Mouse (Mus musculus): ENCODE data around the gene Gpc3. TPM values are rescaled to one million over a fixed set of nuclear protein-coding genes. Genes with fewer than 3 reads are reported as not detected.
"Not testable (repeated sequence)": the region's sequence is repeated elsewhere in the genome, so short reads cannot be mapped to it uniquely, and the experiment has no call there.

Gene Gpc3
- total RNA-seq, 2 experiments from 2014 or later, result 15.4 to 24.6 TPM

- intact Hi-C loops (cut with DNase I), result no loop called here
- no peak for DNase-seq
Measured at GRCm38 (mm10) chrX:52439421-52439820, 174.3 kb downstream of the Gpc3 start.

DNA sequence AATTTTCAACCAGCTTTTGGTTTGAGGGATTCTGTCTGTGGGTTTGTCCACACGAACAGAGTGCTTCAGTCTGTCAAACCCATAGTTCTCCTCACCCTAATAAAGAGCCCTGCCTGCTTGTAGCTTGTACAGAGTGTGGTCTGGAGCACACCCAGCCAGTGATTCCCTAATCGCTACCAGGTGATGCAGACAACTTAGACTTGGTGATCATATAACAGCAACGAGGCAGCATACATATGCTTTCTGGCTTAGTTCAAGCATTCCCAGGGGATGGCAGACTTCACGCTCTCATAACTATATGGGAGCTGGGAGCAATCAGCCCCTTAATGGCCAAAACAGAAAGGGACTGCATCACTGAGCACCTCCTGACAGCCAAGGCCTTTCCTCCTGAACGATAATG lies 188.1 kb downstream of the Gpc3 start:
- DNase-seq, result no peak
- intact Hi-C loops (cut with DNase I), result no loop called here

DNA sequence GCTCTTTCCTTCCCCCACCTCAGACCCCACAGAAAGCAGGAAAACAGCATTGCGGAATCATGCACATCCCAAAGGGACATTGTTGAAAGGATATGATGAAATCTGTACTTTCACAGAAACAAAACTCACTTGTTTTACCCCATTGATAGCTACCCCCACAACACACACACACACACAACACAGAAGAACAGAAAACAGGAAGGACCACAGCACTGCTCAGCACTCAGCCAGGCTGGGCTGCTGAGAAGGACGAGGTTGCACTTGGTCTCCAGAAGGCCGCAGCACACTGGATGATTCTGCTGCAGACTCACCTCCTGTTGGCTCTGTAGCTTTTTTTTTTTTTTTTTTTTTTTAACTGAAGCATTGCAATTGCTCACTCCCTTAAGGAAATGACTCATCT lies 193.9 kb downstream of the Gpc3 start:
- no peak for DNase-seq
- intact Hi-C loops (cut with DNase I), result no loop called here

DNA sequence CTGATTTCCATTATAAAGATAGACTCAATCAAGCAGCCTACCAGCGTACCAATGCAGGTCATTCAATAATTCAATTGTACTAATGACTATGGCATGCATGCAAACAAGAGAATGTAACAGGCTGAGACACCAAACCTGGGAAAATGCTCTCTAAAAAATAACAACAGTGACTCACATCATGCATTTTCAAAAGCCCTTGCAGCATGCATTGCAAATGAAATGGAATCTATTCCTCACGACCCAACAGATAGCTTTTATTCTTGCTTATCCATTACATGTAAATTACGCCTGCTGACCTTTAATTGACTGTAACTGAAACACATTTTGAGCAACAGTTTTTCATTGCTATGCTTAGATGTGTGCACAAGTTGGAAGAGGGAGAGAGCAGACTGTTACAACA lies 200.8 kb downstream of the Gpc3 start:
- intact Hi-C loops (cut with DNase I), result no loop called here

DNA sequence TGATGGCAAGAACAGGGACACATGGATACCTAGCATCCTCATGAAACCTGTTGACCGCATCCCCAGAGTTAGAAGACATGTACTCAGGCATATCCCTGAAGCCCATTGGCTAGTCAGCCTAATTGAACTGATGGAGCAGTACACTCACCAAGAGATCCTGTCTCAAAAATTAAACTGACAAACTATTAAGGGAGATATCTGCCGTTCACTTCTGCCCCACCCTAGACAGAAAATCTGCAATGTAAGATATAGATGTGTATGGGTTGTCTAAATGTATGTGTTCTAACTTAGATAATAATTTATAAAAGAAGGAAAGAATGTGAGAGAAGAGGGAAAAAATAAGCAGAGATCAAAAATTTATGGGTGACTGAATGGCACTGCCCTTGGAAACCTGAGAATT lies 212.6 kb downstream of the Gpc3 start:
- intact Hi-C loops (cut with DNase I), result no loop called here

More for the DNA sequence above, 200.8 kb downstream of the Gpc3 start:
- no peak for DNase-seq

DNA sequence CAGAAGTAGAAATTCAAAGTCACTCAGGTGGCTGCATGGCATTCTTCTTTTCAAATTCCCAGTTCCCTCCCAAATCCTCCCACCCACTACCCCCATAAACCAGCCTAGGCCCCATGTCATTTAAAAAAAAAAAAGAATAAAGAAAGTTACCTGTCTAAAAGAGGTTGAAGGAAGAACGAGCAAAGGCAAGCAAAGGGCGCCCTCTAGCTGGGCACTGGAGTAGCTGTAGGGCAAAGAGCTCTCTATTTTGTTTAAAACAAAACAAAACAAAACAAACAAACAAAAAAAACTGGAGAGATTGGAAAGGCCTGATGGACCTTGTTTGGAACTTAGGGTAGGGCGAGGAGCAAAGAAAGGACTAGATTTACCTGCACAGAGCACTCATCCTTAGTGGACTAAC lies 238.6 kb downstream of the Gpc3 start:
- DNase-seq, result peak; percentile 6 to 9
- intact Hi-C loops (cut with DNase I), result loop anchor here (2.0 to 10.0 kb wide), 6 partner anchors 210 to 978 kb away; partner anchors contain the start of gene Gpc4

More for the DNA sequence above, 212.6 kb downstream of the Gpc3 start:
- DNase-seq, result no peak

GRCm38 (mm10) chrX:52374209-52374608 lies 239.5 kb downstream of the Gpc3 start:
- no peak for DNase-seq
- intact Hi-C loops (cut with DNase I), result loop anchor here (2.0 to 10.0 kb wide), 6 partner anchors 209 to 879 kb away; partner anchors contain the start of gene Gpc4

- DNase-seq, result no peak
- intact Hi-C loops (cut with DNase I), result loop anchor here (5.0 to 10.0 kb wide), 4 partner anchors 208 to 878 kb away; partner anchors contain the start of gene Gpc4
Measured at GRCm38 (mm10) chrX:52372436-52372835, 241.3 kb downstream of the Gpc3 start.

- peak in 1 of 2 experiments; percentile 2 for DNase-seq
- intact Hi-C loops (cut with DNase I), result loop anchor here (1.0 to 10.0 kb wide), 5 partner anchors 205 to 875 kb away; partner anchors contain the start of gene Gpc4
Measured at GRCm38 (mm10) chrX:52369938-52370758, 243.6 kb downstream of the Gpc3 start.

GRCm38 (mm10) chrX:52369304-52369937 lies 244.3 kb downstream of the Gpc3 start:
- no peak for DNase-seq
- intact Hi-C loops (cut with DNase I), result no loop called here

- no peak for DNase-seq
- intact Hi-C loops (cut with DNase I), result no loop called here
Measured at GRCm38 (mm10) chrX:52366826-52367225, 246.9 kb downstream of the Gpc3 start.

DNA sequence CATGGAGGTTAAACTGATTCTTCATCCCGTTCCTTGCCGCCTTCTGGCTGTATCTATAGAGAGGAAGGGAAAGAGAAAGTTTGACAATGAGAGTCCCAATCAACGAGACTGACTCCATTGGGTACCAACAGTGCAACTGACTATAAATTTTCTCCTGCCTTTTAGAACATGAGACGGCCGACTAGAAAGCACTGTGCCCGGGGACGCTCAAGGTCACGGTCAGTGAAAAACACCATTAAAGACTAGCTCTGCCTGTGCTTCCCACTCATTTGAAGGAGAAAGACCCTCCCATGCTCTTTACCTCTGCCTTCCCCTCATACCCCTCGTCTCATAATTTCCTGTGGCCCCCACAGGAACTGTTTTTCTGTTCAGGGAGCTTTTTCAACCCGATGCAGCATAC lies 248.0 kb downstream of the Gpc3 start:
- intact Hi-C loops (cut with DNase I), result no loop called here
- DNase-seq, result no peak

DNA sequence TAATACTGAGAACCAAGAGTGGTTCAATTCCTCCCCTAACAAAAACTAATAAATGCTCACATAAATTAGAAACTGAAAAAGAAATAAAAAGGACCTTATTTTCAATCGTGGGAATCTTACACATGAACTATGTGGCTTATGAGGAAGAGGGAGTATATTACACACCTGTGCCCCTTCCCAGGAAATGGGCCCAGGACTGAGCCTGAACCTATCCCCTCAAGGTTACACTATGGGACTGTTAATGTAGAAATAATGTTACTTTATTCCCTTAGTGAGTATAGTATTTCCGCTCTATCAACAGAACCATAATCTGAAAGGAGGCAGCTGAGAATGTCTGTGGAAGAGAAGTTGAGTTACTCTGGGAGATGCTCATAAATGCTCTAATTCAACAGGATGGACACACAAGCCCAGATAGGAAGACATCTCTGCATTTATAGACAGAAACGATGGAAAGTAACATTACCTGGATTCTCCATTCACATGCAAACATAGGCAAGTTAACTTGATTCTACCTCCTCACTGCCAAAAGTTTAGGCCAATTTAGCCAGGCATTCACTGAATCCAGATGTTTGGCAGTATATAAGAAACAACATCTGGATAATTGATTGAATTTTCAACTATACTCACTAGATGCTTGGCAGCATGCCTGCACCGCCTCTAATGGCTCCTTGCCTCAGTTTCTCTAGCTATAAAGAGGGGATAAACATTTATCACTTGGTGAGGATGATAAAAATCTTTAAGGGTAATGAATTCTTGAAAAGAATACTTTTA lies 251.3 kb downstream of the Gpc3 start:
- intact Hi-C loops (cut with DNase I), result no loop called here
- DNase-seq, result no peak

- intact Hi-C loops (cut with DNase I), result no loop called here
- no peak for DNase-seq
Measured at GRCm38 (mm10) chrX:52352981-52353380, 260.8 kb downstream of the Gpc3 start.

DNA sequence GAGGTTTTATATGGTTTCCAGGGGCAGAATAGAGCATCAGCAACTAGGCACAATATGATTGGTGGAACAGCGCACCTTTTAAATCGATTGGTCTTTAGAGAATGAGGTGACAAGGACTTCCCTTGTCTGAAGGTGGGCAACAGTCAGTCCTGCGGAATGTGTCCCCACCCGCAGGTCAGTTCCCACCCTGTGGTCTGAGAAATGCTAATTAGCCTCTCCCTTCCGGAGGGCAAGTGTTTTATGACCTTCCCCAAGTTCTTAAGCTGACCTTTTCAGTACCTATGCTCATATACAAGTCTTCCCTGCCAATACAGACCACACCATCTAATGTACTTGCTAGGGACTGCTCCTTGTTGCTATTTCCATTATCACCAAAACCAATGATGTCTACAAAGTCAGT lies 263.1 kb downstream of the Gpc3 start:
- DNase-seq; intact Hi-C loops (cut with DNase I): not testable (repeated sequence)

DNA sequence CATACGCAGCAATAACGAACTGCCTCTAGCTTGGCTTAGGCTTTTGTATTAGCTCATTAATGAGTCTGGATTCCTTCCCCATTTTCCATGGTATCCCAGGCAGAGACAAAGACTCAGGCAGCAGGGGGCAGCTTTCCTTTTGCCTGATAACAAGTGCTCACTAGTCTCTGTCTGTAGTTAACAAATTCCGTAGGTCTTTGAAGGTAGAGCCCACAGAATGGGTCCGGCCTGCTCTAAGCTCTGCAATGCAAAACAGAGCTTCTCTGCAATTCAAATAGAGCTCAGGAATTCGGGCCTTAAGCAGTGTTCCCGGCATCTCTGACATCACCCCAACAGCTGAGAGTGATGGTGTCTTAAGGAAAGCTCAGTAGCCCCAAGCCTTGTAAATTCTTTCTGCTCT lies 265.0 kb downstream of the Gpc3 start:
- DNase-seq, result no peak
- intact Hi-C loops (cut with DNase I), result no loop called here

DNA sequence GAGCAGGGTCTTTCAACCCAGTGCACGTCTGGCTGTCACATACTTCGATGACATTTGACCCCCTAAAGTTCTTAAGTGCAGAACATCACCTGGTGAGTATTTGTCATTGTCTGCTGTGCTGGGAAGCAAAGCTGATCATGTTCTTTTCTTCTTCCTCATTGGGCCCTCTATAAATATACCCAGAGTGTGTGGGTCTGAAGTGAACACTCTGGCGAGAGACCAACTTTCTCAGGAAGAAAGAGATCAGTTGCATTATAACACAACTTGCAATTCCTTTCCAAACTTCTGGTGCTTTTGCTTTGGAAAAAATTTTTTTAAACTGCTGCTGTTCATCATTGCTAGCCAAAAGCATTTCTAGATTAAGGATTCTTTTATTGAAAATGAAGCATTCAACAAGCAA lies 269.7 kb downstream of the Gpc3 start:
- intact Hi-C loops (cut with DNase I), result no loop called here
- no peak for DNase-seq

DNA sequence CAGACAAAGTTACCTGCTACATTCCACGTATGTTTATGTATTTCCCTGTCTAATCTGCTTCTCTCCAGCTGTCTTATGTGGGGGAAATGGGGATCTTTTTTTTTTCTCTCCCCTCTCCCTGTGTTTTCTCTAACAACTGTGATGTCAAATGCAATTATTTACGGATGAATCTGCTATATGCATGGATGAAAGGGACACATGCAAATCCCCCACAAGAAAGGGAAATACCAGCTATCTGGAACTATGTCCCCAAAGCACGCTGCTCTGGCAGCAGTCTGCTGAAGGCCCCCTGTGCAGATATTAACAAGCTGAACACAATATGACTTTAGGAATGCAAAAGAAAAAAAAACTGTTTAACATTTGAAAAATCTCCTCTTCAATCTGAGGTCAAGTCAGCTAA lies 273.5 kb downstream of the Gpc3 start:
- DNase-seq, result no peak
- intact Hi-C loops (cut with DNase I), result no loop called here

DNA sequence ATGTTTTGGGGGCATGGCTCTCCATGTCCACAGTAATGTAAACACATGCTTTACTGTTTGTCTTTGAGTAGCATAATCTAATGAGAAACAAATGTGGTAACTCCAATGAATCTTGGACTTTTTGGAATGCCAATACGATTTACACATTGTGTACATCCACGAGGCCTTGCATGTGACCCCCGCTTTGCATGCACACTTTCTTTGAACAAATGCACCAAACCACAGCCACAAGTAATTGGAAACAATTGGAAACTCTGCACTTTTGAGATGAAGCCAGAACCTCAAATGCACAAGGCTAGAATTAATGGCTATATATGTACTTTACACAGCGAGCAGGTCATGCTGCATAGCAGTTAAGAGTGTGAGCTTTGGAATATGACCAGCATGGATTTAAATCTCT lies 292.0 kb downstream of the Gpc3 start:
- intact Hi-C loops (cut with DNase I), result no loop called here

DNA sequence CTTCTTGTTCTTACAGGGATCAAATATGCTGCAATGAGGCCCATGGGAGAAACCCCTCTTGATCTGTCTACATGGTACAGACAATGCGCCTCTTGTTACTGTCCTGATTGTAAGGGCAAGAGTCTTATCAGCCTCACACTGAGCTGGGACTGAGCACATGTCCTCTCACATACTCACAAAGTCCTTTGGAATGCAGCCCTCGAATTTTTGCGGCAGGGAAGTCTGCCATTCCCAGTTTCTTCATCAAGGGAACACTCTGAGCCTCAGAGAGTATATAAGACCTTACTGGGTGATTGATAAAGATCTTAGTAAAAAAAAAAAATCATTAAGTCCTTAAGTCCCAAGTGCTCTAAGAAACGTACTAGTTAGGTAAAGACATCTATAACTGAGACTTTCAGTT lies 293.1 kb downstream of the Gpc3 start:
- intact Hi-C loops (cut with DNase I), result no loop called here
- peak in 1 of 2 experiments; percentile 4 for DNase-seq

More for the DNA sequence above, 292.0 kb downstream of the Gpc3 start:
- DNase-seq, result no peak

DNA sequence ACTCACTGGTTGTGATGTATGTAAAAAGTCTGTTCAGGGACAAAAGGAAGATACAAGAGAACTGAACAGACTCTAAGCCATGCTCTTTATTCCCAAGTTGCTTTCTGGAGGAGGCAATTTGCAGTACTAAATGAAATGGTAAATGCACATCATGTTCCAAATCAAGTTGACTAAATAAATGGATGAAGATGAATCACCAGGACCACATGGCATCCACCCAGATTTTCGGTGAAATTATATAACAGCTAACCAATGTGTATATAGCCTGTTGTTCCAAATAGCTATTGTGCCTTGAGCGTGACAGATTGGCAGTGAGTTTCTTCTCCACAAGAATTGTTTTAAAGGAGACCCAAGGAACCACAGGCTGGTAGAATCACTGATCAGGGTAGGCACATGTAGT lies 302.8 kb downstream of the Gpc3 start:
- DNase-seq, result no peak
- intact Hi-C loops (cut with DNase I), result no loop called here
